Mouse (Mus musculus) lung, postnatal 14 days (tissue): ENCODE data around the gene Dffb.

Experiments used
- DNase-seq: peaks from one replicate; pipeline ENCODE4 v3.0.0; 2021

The Dffb gene

GRCm38 (mm10) chr4:153974431-153975291, at the start of gene Dffb, which contains the start of gene Cep104:
TSS of gene Dffb (minus strand) at chr4:153975126.
TSS of gene Cep104 (plus strand) at chr4:153975194.
- peak; percentile 97 for DNase-seq

DNA sequence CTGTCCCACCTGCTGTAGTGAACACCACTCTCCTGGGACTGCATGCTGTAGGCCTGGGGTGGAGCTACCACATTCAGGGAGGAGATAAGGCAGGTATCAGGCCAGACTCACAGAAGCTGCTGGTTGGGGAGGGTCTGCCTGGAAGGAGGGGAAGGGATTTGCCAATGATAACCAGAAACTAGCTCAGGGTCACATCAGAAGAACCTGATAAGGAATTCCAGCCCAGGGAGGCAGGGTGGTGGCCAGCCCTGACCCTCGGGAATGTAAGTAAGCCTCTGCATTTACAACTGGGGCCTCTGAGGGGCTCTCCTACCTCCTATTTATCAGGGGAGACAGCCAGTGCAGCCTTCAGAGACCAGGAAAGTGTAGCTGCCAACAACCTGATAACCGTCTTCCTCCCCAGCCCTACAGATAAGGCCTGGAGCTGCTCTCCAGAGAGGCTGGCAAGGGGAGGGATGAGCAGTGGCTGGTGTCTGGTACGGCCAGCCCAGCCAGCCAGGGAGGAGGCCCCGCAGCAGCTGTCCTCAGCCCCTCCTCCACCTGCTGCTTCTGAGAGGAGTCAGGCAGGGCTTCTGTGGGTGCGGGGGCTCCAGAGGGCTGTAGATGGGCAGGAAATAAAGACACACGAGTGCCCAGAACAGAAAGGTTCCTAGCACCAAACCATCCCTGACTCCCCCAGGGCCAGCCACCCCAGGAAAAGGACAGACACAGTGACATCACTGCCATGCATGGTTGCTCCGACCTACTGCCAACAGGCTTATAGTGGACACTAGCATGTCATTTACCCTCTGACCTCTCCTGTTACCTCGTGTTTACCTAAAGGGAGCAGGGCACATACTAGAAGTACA, 49.1 kb upstream of the Dffb start:
- DNase-seq = no peak

DNA sequence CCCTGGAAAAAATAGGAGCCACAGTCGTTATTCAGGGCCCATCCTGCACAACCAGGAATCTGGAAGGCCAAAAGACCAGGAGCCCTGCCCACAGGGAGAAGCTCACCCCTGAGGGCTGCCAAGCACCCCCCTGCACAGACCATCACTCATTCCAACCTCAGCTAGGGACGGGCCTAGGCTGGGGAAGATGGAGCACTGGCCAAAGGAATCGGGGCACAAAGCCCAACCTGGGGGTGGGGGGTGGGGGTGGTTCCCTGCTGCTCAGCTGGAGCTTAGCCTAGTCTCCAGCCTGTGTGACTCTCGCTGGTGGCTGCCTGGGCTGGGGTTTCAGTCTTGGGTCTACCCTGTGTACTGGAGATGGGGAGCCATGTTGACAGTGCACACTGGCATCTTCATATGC, 47.9 kb upstream of the Dffb start:
- DNase-seq = no peak

- peak; percentile 77 for DNase-seq
These were observed 47.5 kb upstream of the Dffb start for GRCm38 (mm10) chr4:154022407-154022806.

DNA sequence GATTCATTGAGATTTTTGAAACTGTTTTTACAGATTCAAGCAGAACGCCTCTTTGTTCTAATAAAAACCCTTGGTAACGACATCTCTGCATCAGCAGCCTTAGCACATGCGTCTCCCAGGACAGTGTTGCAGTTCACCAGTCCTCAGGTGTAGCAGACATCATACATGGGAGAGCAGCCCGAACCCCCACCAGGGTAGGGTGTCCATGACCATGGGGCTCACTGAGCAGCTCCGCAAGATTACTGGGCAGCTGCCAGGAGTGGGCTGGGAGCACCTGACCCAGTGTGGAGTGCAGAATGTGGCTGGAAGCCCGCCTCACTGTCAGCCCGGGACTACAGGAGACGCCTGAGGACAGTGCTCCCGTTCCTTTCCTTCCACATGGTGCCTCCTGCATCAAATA, 46.5 kb upstream of the Dffb start:
- peak; percentile 37 for DNase-seq

GRCm38 (mm10) chr4:154019571-154019970, 44.6 kb upstream of the Dffb start:
- DNase-seq = peak; percentile 67

DNA sequence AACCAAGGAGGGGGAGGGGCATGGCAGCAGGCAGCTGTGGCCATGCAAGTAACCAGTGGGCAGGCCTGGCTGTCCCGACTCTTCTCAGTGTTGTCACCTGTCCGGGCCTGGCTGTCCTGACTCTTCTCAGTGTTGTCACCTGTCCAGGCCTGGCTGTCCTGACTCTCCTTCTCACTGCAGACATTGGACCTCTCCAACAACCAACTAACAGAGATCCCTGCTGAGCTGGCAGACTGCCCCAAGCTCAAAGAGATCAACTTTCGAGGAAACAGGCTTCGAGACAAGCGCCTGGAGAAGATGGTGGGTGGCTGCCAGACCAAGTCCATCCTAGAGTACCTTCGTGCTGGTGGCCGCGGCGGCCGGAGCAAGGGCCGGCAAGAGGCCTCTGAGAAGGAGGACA, 40.5 kb upstream of the Dffb start:
- no peak for DNase-seq

DNA sequence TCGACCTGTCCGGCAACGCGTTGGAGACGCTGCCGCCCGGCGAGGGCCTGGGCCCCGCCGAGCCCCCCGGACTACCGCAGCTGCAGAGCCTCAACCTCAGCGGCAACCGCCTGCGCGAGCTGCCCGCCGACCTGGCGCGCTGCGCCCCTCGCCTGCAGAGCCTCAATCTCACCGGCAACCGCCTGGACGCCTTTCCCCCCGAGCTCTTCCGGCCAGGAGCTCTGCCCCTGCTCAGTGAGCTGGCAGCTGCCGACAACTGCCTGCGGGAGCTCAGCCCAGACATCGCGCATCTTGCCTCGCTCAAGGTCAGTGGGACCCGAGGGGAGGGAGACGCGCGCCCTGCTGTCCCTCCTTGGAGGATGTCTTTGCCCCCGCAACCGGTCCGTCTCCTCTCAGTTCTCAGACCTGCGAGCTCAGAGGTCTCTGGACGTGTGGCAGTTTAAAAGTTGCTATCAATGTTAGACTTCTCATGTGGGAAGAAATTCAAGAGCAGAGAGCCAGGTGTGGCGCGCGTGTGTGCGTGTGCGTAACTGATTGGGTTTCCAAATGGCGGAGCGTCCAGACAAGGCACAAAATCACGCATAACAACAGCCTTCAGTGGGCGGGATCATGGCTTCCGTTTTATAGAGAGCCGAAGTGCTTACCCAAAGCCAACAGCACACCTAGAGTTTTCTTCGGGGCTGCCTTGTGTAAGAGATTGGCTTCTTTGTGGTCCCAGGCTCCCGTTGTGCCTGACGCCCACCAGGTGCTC, 37.4 kb upstream of the Dffb start:
- DNase-seq = no peak

DNA sequence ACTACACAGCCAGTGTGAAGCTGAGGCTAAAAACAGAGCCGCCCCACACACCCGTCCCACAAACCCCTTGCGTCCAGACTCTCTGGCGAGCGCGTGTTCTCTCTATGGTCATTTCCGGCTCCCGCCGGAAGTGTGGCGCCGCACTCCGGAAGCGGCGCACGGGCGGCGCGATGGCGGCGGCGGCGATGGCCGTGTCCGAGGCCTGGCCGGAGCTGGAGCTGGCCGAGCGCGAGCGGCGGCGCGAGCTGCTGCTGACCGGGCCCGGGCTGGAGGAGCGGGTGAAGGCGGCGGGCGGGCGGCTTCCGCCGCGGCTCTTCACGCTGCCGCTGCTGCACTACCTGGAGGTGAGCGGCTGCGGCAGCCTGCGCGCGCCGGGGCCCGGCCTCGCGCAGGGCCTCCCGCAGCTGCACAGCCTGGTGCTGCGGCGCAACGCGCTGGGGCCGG, 36.7 kb upstream of the Dffb start, which contains the start of gene Lrrc47:
Gene Lrrc47 (plus strand): TSS at position 86 of the 444 bp plus-strand sequence.
- DNase-seq = peak; percentile 84

DNA sequence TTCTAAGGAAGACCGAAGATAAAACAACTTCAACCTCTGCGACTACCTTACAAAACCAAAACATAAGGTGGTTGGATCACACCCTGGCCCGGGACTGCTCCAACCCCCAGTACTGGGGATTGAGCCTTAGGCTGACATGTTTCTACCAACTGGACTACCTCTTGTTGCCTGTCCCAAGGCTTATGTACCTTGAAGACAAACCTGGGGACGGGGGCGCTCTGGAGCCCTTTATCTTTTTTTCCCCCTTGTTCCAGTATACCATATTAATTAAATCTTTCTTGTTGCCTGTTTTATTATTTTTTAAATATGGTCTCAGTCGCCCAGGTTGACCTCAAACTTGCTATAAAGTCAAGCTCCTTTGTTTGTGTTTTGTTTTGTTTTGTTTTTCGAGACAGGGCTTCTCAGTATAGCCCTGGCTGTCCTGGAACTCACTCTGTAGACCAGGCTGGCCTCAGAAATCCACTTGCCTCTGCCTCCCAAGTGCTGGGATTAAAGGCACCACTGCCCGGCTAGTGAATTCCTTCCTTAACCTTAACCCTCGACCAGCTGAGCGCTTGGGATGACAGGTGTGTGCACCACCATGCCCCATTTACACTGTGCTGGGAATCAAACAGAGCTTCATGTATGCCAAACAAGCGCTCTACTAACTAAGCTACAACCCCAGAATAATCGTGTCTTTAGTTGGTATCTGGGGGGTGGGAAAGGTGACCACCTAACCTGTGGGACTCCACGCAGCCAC, 36.1 kb upstream of the Dffb start:
- no peak for DNase-seq

GRCm38 (mm10) chr4:154007759-154008158, 32.8 kb upstream of the Dffb start:
- peak; percentile 62 for DNase-seq

DNA sequence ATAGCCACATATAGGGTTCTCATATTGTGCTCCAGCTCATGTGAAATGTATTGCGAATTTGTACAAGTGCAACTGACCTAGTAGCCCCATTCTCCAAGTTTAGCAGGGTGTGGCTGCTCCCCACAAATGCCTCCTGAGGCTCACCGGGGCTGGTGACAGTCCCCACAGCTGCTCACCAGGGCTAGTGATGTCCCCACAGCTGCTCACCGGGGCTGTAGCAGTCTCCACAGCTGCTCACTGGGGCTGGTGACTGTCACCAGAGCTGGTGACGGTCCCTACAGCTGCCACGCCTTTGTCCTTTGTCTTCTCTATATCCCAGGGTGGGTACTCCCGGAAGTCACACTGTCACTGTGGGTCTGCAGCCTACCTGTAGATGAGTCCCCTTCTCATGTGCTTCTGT, 31.3 kb upstream of the Dffb start:
- DNase-seq = no peak

DNA sequence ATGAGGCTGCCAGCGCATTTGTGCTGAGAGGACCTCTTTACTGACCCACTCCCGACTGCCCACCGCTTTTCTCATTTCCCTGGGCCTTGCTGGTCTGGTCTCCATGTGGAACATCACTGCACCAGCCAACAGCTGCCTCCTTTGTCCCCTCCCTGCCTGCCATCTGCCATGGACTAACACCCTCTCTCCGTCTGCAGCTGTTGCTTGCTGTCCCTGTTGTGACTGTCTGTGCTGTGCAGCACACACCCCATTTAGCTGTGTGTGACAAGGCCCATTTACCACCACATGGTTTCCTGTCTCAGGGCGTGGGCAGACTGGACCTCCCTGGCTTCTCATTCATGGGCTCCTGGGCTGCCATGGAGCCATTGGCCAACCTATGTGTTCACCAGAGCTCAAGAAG, 30.6 kb upstream of the Dffb start:
- no peak for DNase-seq

DNA sequence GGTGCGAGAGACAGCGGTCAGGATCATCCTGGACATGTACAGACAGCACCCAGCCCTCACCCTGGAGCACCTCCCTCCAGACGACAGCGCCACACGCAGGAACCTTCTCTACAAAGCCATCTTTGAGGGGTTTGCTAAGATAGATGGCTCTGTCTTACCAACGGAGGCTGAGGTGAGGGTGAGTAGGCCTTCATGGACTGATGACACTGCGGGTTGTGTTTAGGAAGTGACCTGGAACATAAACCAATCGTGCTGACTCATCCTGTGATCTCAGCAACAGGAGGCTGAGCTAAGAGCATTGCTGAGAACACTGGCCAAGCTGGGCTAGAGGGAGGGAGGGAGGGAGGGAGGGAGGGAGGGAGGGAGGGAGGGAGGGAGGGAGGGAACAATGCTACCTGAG, 18.6 kb upstream of the Dffb start:
- no peak for DNase-seq

DNA sequence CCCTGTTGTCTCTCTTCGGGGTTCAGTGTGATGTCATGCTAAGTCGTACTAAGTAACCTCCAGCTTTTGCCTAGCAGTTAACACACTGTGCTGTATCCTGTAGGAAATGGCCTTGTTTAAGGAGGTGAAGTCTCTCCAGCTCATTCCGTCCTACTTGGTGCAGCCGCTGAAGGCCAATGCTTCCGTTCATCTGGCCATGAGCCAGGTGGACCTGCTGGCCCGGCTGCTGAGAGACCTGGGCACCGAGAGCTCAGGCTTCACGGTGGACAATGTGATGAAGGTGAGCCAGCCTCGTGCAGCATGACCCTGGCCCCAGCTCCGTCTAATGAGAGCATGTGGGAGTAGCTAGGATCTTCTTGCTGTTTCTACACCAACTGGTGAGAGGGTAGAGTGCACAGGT, 17.8 kb upstream of the Dffb start:
- no peak for DNase-seq

DNA sequence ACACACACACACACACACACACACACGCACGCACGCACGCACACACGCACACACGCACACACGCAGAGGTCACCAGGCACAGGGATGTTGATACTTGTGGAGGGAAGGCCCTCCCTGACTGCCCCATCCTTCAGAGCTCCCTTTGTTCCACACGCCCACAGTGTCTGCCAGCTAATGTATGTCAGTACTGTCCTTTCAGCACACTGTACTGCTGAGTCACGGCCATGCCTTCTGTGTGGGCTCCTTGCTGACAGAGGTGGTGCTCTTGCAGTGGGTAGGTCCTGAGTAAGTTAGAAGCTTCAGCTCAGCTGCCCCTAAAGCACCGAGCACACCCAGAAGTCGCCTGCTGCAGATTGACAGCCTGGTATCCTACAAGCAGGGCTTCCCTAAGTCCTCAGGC, 5.5 kb upstream of the Dffb start:
- no peak for DNase-seq

DNA sequence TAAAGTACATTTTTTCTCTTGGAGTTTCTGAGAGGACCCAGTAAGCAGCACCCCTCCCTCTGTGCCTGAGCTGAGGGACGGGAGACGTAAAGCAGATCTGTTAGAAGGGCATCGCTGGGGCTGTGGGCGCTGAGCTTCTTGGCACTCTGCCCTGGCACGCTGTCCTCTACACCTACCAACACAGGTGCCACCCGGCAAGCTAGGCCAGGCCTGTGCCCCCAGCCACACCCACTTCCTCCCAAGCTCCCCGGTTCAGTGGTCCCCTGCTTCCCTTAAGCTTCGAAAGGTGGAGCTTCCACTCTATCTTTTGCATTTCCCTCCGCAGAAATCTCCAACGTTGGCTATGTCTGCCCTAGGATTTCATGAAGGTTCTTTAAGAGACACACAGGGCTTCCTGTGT, 4.3 kb upstream of the Dffb start:
- no peak for DNase-seq

- no peak for DNase-seq
These were observed 842 bp upstream of the Dffb start for GRCm38 (mm10) chr4:153975768-153976167.

DNA sequence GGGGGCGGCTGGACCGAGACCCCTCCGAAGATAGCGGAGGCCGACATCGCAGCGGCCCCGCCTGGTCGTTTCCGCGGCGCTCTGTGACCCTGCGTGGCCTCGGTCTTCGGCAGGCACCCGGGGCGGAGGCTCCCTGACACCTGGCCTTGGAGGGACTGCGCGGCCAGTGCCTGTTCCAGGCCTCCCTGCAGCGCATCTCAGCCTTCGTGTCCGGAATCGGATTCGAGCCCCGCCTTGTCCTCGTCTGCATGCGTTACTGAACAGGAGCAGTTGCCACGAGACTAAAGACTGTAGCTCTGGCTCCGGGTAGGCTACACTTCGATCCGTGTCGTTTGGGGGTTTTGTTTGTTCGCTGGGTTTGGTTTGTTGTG, 351 bp upstream of the Dffb start:
- DNase-seq = no peak

DNA sequence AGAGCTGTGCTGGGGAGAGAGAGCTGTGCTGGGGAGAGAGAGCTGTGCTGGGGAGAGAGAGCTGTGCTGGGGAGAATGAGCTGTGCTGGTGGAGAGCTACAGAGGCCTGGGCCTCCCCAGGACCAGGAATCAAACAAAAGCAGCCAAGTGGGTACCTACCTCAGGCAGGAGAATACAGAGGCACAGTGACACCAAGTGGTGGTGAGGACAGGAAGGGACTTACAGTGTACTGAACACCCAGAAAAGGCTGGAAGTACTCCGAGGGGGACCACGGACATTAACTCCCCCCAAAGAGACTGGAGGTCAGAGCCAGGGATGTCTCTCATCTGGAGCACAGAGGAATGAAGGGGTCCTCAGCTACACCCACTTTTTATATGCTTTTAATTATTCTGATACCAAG, 6.9 kb downstream of the Dffb start:
- DNase-seq = no peak

GRCm38 (mm10) chr4:153967556-153967955, 7.4 kb downstream of the Dffb start:
- no peak for DNase-seq

GRCm38 (mm10) chr4:153966651-153967050, 8.3 kb downstream of the Dffb start:
- no peak for DNase-seq
